Mouse (Mus musculus): Measurements from ENCODE around the gene Gtsf2. TPM values are rescaled to one million over a fixed set of nuclear protein-coding genes. Genes with fewer than 3 reads are reported as not detected.
"Not testable (repeated sequence)": the region's sequence is repeated elsewhere in the genome, so short reads cannot be mapped to it uniquely, and the experiment has no call there.

Gene Gtsf2
- polyA plus RNA-seq, 1 experiment from 2014 or later, result 1.0 TPM

DNA sequence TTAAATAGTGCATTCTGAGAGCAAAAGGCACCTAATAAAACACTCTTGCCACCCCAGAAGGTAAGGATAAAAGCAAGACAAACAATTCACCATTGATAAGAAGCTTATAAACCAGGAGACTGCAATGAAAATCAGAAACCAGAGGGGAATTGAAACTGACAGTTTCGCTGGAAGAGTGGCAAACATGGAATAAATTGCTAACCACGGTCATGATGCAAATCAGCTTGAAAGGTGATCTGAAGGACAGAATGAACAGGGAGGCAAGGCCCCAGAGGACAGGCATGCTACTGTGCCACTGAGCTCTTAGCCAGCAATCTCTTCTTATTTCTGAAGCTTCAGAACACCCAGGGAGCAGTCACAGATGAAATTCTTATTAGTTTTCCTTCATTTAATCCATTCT is 21.3 kb downstream of the Gtsf2 start:
- Histone ChIP-seq H3K27me3 (replicated peaks; ENCODE audit: control insufficient read depth, insufficient read depth, low read length) (no peaks in the 10 kb centered on the region), H3K36me3 (ENCODE audit: control insufficient read depth, insufficient read depth, low read length) (no peaks in the 10 kb centered on the region), H3K4me1 (ENCODE audit: control insufficient read depth, insufficient read depth, low read depth, low read length) (no peaks in the 10 kb centered on the region), H3K4me2 (ENCODE audit: low read length) (no peak overlapping the region), H3K27ac (ENCODE audit: low read depth, low read length) (no peak overlapping the region), H3K4me3 (ENCODE audit: low read length) (no peak overlapping the region), H3K9ac (ENCODE audit: low read depth, low read length) (no peak overlapping the region), H3K9me3 (ENCODE audit: control insufficient read depth, low read length) (no peaks in the 10 kb centered on the region)
- no peak for ATAC-seq
- 52% methylated on average over 2 of the region's 2 CpGs for WGBS

DNA sequence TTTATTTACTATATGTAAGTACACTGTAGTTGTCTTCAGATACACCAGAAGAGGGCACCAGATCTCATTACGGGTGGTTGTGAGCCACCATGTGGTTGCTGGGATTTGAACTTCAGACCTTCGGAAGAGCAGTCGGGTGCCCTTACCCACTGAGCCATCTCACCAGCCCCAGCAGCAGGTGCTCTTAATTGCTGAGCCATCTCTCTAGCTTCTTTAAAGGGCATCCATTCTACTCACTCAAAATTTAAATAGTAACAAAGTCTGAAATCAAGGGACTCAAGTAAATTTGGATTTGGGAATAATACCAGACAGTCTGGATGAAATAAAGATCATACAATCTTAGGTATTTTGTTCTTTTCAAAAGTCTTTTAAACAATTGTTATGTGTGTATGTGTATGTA is 42.7 kb downstream of the Gtsf2 start:
- not testable (repeated sequence) for H3K4me2 ChIP-seq (ENCODE audit: low read length)
- WGBS, result 91% methylated on average over 2 of the region's 3 CpGs

DNA sequence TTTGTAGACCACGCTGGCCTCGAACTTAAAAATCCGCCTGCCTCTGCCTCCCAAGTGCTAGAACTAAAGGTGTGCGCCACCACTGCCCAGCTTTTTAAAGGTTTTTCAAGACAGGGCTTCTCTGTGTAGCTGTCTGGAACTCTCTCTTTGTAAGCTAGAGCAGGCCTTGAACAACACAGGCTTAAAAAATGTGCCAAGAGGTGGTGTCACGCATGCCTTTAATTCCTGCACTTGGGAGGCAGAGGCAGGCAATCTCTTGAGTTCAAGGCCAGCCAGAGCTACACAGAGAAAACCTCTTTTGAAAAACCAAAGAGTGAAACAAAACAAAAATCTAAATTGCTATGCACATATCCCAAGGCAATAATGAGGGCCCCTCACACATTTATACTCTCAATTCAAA is 46.9 kb downstream of the Gtsf2 start:
- Histone ChIP-seq H3K9ac (ENCODE audit: low read depth, low read length) (no peak overlapping the region), H3K4me1 (ENCODE audit: control insufficient read depth, insufficient read depth, low read depth, low read length) (no peaks in the 10 kb centered on the region), H3K4me3 (ENCODE audit: low read length) (no peak overlapping the region), H3K27me3 (replicated peaks; ENCODE audit: control insufficient read depth, insufficient read depth, low read length) (no peaks in the 10 kb centered on the region), H3K36me3 (ENCODE audit: control insufficient read depth, insufficient read depth, low read length) (no peaks in the 10 kb centered on the region), H3K4me2 (ENCODE audit: low read length) (no peak overlapping the region), H3K9me3 (ENCODE audit: control insufficient read depth, low read length) (no peaks in the 10 kb centered on the region), H3K27ac (ENCODE audit: low read depth, low read length) (no peak overlapping the region)
- 92% methylated on average over 5 of the region's 5 CpGs for WGBS
- no peak for ATAC-seq

More for the DNA sequence above, 42.7 kb downstream of the Gtsf2 start:
- H3K4me3 ChIP-seq (ENCODE audit: low read length); H3K36me3 ChIP-seq (ENCODE audit: control insufficient read depth, insufficient read depth, low read length); ATAC-seq; H3K4me1 ChIP-seq (ENCODE audit: control insufficient read depth, insufficient read depth, low read depth, low read length); H3K9ac ChIP-seq (ENCODE audit: low read depth, low read length); H3K27me3 ChIP-seq (replicated peaks; ENCODE audit: control insufficient read depth, insufficient read depth, low read length); H3K9me3 ChIP-seq (ENCODE audit: control insufficient read depth, low read length); H3K27ac ChIP-seq (ENCODE audit: low read depth, low read length): not testable (repeated sequence)

DNA sequence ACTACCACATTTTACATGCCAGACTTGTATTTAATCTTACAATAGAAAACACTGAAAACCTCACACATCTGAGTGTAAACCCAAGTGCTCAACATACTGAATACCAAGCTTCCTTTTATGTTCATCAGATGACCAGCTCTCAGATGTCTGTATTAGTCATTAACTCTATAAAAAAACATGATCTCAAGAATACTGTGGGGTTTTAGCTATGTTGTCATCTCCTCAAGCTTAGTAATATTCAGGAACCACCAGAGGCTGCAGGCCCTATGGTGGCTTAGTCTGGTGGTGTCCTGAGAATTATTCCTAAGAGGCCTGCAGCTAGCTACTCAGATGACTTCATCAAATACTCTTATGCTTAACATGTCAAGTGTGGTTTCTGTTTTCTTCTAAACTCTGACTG is 54.7 kb downstream of the Gtsf2 start:
- no peaks in the 10 kb centered on the region for H3K9me3 ChIP-seq (ENCODE audit: control insufficient read depth, low read length)
- no peak overlapping the region for H3K9ac ChIP-seq (ENCODE audit: low read depth, low read length)
- no peak overlapping the region for H3K4me3 ChIP-seq (ENCODE audit: low read length)
- H3K4me1 ChIP-seq (ENCODE audit: control insufficient read depth, insufficient read depth, low read depth, low read length), result no peaks in the 10 kb centered on the region
- no peaks in the 10 kb centered on the region for H3K27me3 ChIP-seq (replicated peaks; ENCODE audit: control insufficient read depth, insufficient read depth, low read length)
- ATAC-seq, result no peak
- no peak overlapping the region for H3K27ac ChIP-seq (ENCODE audit: low read depth, low read length)
- H3K36me3 ChIP-seq (ENCODE audit: control insufficient read depth, insufficient read depth, low read length), result no peaks in the 10 kb centered on the region
- H3K4me2 ChIP-seq (ENCODE audit: low read length), result no peak overlapping the region

Other genes starting within 250 kb of the Gtsf2 start
- gene Cbx5, start 208.7 kb downstream of the Gtsf2 start, polyA plus RNA-seq (2015; fragmentation: Nextera tagmentation; extraction: Ambion mirVana), result 120 and 124 TPM in 2 replicates
- gene Hnrnpa1, start 208.0 kb downstream of the Gtsf2 start, polyA plus RNA-seq (2015; fragmentation: Nextera tagmentation; extraction: Ambion mirVana), result 483 and 550 TPM in 2 replicates
- 0.65 and 0.69 TPM in 2 replicates for gene Nfe2, start 190.1 kb downstream of the Gtsf2 start, polyA plus RNA-seq (2015; fragmentation: Nextera tagmentation; extraction: Ambion mirVana)
- gene Copz1, start 175.8 kb downstream of the Gtsf2 start, polyA plus RNA-seq (2015; fragmentation: Nextera tagmentation; extraction: Ambion mirVana), result 207 and 209 TPM in 2 replicates
- 0.34 and 0.42 TPM in 2 replicates for gene Gpr84, start 137.9 kb downstream of the Gtsf2 start, polyA plus RNA-seq (2015; fragmentation: Nextera tagmentation; extraction: Ambion mirVana)
- gene Zfp385a, start 108.4 kb downstream of the Gtsf2 start, polyA plus RNA-seq (2015; fragmentation: Nextera tagmentation; extraction: Ambion mirVana), result 20.1 and 24.7 TPM in 2 replicates
- 6.3 and 8.6 TPM in 2 replicates for gene Itga5, start 81.7 kb downstream of the Gtsf2 start, polyA plus RNA-seq (2015; fragmentation: Nextera tagmentation; extraction: Ambion mirVana)
- gene Gtsf1, start 18.0 kb downstream of the Gtsf2 start, polyA plus RNA-seq (2015; fragmentation: Nextera tagmentation; extraction: Ambion mirVana), result 0.31 TPM in 1 of 2 replicates, not detected in the other
- 1.7 and 1.9 TPM in 2 replicates for gene Nckap1l, start 5.3 kb upstream of the Gtsf2 start, polyA plus RNA-seq (2015; fragmentation: Nextera tagmentation; extraction: Ambion mirVana)
- 89.3 and 91.0 TPM in 2 replicates for gene Pde1b, start 54.6 kb upstream of the Gtsf2 start, polyA plus RNA-seq (2015; fragmentation: Nextera tagmentation; extraction: Ambion mirVana)
- gene Ppp1r1a, start 89.5 kb upstream of the Gtsf2 start, polyA plus RNA-seq (2015; fragmentation: Nextera tagmentation; extraction: Ambion mirVana), result 143 and 161 TPM in 2 replicates
- gene Glycam1, start 116.6 kb upstream of the Gtsf2 start, polyA plus RNA-seq (2015; fragmentation: Nextera tagmentation; extraction: Ambion mirVana), result not detected in 2 replicates